Mouse (Mus musculus) 3T3-L1 (cell line): ENCODE results near the gene Icosl.
A peak's percentile ranks its signal among the peaks of the same experiment; 100 is the strongest.
"Not testable (repeated sequence)": the region's sequence is repeated elsewhere in the genome, so short reads cannot be mapped to it uniquely, and the experiment has no call there.

Source experiments
- DNase-seq: peaks from one replicate; pipeline ENCODE4 v3.0.0-alpha.2; 2015; ENCODE audit warnings: low read depth, low spot score

Gene Icosl

DNA sequence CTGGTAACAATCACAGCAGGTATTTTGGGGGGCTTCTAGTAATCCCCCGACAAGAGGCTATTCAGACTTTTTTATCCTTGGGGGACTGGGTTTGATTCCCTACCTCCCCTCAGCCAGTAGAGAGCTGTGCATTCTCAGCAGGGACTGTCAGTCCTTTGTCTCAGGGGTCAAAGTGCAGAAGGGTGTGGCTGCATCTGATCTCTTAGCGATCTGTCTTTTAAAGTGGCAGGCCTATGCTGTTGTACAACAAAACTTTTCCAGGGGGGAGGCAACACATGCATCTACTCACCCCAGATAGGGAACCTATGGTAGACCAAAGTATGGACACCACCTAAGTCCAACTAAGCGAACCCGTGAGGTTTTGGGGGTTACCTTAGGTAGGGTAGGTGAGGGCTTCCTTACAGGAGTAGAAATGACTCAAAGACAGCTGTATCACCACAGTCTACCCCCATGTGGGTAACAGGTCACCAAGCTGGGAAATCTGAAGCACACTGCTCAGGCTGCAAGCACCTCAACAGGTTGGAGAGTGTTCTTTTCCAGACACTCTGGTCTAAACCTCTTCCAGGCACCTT lies 45.5 kb downstream of the Icosl start:
- no peak for DNase-seq

- DNase-seq = peak; percentile 12
These were observed 46.1 kb downstream of the Icosl start for GRCm38 (mm10) chr10:78115153-78115552.

- no peak for DNase-seq
These were observed 50.3 kb downstream of the Icosl start for GRCm38 (mm10) chr10:78119422-78119821.

DNA sequence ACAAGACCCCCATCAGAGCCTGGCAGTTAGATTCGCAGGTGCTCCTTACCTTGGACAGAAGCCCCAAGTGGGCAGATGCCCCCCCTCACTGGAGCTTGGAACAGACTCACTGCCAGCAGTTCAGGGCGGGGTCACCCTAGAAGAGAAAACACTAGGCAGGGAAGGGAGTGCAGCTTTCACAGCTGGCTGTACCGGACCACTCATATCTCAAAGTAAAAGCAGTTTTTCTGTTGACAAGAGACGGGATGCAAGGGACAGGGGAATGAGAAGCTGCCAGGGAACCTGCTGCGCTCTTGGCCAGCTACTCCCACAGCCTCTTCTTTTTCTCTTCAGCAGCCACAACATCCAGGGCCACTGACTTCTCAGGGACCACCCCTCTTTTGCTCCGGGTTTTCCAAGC lies 55.0 kb downstream of the Icosl start:
- not testable (repeated sequence) for DNase-seq

DNA sequence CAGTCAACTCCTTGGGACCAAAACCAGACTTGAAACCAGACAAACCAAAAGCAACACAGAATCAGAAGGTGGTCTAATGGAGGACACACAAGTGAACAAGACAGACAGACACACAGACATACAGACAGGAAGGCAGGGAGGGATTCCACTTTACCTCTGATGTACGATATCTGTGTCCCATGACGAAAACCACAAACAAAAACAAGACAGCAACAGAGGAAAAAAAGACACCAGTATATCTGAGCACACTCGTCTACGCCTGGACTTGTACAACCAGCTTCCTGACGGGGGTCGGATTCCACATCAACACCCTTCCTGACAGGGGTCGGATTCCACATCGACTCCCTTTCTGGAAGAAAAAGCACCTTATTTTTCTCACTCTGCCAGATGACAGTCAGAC lies 56.0 kb downstream of the Icosl start:
- DNase-seq = not testable (repeated sequence)

DNA sequence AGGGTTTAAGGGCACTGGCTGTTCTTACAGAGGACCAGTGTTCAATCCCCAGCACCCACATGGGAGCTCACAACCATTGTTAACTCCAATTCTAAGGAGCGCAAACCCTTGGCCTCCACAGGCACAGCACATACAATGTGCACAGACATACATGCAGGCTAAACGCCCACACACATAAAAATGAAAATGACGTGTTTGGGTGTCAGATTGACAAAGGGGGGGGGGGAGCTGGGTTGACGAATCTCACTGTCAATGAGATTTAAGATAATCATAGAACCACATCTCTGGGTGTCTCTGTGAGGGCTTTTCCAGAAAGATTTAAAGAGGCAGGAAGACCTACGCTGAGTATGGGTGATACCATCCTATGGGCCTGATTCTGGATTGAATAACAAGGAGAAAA lies 57.2 kb downstream of the Icosl start:
- DNase-seq = no peak

DNA sequence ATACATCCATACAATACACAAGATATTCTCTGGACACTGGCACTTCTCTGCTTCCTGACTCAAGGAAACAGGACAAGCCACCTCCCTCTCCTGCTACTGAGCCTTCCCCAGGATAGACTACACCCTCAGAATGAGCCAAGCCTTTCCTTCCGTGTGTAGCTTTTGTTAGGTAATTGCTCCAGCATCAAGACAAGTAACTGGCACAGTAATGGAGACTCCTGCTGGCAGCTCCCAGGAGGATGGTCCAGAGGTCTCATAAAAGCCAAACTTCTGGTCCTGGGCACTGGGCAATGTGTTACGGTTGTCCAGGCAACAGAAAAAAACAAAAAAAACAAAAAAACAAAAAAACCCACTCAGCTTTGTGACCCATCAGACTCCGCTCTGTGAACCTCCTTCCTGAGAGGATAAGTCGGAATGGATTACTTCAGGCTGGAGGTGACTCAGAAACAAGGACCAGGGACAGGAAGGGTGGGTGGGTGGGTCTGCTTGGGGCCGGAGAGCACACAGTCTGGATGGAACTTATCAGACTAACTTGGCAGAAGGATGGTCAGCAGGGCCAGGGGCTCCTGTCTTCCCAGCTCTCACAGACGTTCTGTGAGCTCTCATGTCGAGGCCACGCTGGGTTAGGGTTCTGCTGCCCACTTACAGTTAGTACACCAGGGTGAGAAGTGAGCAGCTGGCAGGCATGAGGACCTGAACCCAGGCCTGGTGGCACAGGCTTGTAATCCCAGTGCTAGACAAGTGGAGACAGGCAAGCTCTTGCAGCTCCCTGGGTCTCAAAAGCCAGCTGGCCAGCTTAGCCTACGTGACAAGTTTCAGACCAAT lies 58.2 kb downstream of the Icosl start:
- no peak for DNase-seq

- no peak for DNase-seq
These were observed 58.8 kb downstream of the Icosl start for GRCm38 (mm10) chr10:78127931-78128330.

GRCm38 (mm10) chr10:78128647-78129046 lies 59.5 kb downstream of the Icosl start:
- DNase-seq = no peak

- DNase-seq = no peak
These were observed 60.3 kb downstream of the Icosl start for GRCm38 (mm10) chr10:78129423-78129822.

DNA sequence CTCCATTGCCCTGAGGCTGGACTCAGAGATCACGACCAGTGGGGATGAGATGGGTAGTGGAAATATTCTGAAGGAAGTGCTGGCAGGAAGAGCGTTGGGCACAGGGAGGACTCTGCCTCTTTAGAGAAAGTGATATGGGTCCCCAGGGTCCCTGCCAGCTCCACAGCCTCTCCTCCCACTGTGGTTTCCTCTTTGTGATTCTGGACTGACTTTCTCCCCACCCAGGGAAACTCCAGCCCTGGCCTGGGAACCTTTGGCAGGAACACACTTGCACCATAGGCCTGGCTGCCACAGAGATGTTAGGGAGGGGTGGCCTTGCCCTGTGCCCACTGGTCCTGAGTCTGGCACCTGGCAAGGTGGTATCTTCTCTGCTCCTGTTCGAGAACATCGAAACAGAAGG lies 60.9 kb downstream of the Icosl start:
- DNase-seq = no peak
